Mouse (Mus musculus): ENCODE measurements around the gene Prr23a1. TPM values are rescaled to one million over a fixed set of nuclear protein-coding genes. Genes with fewer than 3 reads are reported as not detected.

The Prr23a1 gene
- total RNA-seq (2023) = not detected

GRCm38 (mm10) chr9:98842117-98842516 is at the start of gene Prr23a1:
Gene Prr23a1 (plus strand): TSS chr9:98842503.

GRCm38 (mm10) chr9:98856210-98856609 is 13.9 kb downstream of the Prr23a1 start, which contains the start of gene Prr23a2:
Gene Prr23a2 (plus strand): TSS chr9:98856494.

GRCm38 (mm10) chr9:98864571-98864970 is 22.3 kb downstream of the Prr23a1 start, which contains the start of gene Prr23a3:
Gene Prr23a3 (plus strand): TSS chr9:98864767.

Other genes starting within 250 kb of the Prr23a1 start
- 10 to 100 TPM in 1 of 2 experiments, 1 to 10 TPM in 1; 9.8 to 11.0 TPM for gene Mrps22, start 240.8 kb upstream of the Prr23a1 start, total RNA-seq (2023)
- not detected for gene Prr23a2, start 14.0 kb downstream of the Prr23a1 start, total RNA-seq (2023)
- gene Prr23a3, start 22.3 kb downstream of the Prr23a1 start, total RNA-seq (2023) = not detected
- not detected for gene 7420426K07Rik, start 60.6 kb downstream of the Prr23a1 start, total RNA-seq (2023)
- gene Foxl2, start 112.8 kb downstream of the Prr23a1 start, total RNA-seq (2023) = not detected
- gene Faim, start 143.9 kb downstream of the Prr23a1 start, total RNA-seq (2023) = 10 to 100 TPM; 15.3 to 15.7 TPM
- not detected for gene Gm1123, start 193.2 kb downstream of the Prr23a1 start, total RNA-seq (2023)

Data from neutrophil, adult 83 days (primary cell).